Mouse (Mus musculus): ENCODE data around the gene Pth.
A peak's percentile ranks its signal among the peaks of the same experiment; 100 is the strongest.

The Pth gene

DNA sequence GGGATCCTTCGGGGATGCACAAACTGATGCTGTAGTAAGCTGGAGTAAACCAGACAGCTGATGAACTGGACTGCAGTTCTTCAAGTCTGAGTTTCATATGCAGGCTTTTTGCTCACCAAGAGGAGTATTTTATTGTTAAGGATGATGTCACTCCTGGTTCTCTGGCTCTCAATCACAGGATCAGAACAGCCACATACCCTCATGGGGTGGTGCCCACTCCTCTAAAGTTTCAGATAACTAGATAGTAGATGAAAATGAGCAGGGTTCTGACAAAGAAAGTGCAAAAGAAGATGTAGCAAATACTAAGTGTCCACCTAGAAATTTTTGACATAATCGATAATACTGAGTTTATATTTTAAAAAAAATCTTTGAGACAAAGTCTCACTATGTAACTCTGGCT is at the start of gene Pth:
Pth (minus strand) TSS at position 101 of the 400 bp plus-strand sequence.
- DNase-seq (ENCODE audit: low spot score in 2 of 2): no peak

DNA sequence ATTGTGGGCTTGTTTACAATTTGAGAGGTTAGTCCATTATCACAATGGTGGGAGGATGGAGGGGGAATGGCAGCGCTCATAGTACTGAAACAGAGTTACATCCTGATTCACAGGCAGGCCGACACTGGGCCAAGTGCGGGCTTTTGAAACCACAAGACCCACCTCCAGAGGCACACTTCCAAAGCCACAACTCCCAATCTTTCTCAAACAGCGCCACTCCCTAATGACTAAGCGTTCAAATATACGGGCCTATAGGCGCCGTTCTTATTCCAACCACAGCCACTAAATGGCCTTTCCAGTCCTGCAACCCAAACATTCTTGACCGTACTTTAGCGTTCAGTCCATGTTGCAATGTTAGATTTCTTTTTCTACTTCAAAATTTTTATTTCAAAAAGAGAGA is 47.9 kb upstream of the Pth start:
- no peak for DNase-seq (ENCODE audit: low spot score in 2 of 2)

DNA sequence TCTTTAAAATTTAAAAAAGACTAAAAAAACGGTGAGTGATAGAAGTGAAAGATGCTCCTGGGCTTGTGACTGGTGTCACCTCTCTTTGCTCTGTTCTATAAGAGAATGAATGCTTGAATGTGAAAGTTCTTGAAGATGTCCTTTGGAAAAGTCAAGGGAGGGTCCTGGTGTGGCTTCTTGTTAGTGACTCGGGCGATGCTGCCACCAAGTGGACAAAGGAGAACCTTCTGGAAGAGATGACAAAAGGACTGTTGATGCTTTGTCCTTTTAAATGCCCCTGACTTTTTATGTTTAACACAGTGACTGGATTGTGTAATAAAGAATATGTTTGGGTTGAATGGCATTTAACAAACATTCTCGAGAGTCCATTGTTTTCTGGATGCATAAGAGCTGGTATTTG is 45.9 kb upstream of the Pth start:
- DNase-seq (ENCODE audit: low spot score in 2 of 2): peak in 1 of 2 experiments; percentile 60

DNA sequence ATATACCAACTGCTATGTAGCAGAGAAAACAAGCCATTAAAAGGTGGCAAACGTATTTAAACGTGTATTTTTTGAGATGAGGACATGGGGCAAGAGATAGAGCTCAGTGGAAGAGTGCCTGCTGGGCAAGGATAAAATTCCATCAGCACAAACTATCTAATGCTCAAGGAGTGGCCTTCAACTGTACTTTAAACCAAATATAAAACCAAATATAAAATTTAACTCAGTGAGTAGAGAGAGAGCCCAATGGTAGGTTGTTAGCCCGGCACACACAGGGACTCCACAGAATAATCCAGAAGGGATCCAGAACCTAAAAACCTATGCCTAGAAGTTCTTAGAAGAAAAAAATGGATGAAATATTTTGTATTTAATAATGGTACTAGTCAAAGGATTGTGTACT is 45.1 kb upstream of the Pth start:
- DNase-seq (ENCODE audit: low spot score in 2 of 2): no peak

DNA sequence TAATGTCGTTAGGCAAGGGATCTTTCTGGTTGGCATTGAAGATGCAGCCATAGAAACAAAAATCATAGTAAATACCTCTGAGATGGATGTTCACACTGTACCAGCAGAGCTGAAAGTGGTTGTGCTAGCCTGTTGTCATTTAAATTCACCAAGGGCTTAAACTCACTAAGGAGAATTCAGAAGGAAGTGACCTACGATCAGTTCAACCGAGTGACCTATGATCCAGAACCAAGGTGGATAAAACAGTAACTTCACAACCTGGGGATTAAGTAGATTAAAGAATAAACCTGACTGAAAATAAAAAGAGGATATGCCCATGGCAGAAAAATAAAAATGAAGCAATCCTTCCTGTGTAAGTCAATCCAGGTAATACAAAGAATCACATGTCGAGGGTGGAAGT is 44.5 kb upstream of the Pth start:
- no peak for DNase-seq (ENCODE audit: low spot score in 2 of 2)

DNA sequence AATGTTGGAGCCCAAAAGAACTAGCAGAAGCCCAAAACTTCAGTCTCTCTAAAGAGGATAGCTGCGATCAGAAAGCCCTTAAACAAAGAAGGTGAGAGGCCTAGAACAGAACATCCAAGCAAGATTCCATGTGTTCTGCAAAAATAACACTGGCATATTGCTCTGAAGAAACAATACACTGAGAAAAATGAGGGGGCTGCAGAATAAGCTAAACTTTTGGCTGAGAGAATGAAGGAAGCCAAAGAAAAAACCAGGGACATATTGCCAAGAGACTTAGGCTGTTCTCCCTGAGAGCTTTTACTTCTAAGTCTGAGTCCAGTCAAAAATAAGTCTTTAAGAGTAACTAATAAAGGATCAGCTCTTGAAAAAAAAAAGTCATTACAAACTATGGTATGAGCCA is 32.4 kb upstream of the Pth start:
- peak in 1 of 2 experiments; percentile 22 for DNase-seq (ENCODE audit: low spot score in 2 of 2)

DNA sequence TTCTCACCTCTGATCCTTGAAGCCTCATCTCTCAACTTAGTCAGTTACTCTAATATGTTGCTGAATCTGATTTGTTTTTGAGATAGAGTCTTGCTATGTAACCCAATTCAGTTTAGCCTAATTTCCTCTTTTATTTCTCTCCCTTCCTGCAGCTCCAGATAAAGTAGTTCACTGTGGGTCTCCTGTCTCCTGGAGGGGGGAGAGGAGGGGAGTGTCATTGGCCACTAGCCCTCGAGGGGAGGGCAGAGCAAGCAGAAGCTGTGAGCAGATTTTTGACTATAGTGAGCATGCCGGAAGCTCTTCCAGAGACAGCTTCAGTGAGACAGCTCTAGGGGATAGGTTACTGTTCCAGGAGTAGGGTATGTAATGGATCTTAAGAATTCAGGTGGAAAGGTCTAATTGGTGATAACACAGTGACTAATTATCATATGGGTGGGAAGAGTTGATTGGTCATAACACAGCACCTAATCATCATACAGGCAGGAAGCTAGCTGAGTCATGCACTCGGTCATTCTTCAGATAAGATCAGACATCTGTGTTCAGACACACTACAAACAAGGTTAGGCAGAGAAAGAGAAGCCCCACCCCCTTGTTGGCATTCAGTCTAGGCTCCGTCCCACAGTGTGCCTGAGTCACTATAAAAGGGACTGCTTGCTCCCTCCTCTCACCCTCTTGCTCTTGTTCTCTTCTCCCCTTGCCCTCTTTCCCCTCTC is 30.9 kb upstream of the Pth start:
- no peak for DNase-seq (ENCODE audit: low spot score in 2 of 2)

DNA sequence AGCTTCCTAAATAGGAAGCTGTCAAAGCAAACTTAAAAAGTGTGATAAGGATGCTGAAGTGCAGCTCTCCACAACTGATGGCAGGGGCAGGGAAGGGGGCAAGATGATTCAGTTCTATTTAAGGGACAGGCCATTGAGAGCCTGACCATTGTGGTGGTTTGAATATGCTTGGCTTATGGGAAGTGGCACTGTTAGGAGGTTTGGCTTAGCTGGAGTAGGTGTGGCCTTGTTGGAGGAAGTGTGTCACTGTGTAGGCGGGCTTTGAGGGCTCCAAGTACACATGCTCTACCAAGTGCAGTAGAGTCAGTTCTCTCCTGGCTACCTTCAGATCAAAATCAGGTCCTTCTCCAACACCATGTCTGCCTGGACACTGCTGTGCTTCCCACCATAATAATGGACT is 28.2 kb upstream of the Pth start:
- DNase-seq (ENCODE audit: low spot score in 2 of 2): no peak

DNA sequence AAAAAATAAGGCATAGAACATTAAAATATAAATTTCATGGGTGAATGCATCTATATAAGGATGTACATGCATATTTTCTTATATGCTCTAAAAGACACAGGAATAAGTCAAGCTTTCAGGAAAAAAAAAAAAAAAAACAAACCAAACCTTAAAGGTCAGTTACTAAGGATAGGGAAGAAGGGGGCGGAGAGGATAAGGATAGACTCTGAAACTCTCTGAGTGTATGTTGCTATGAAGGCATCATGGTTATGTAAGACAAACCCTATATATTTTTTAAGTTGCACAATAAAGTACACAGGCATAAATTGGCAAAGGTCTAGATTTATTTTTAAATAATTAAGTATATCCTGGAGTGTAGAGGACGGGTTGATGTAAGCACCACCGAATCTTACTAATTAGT is 26.9 kb upstream of the Pth start:
- no peak for DNase-seq (ENCODE audit: low spot score in 2 of 2)

DNA sequence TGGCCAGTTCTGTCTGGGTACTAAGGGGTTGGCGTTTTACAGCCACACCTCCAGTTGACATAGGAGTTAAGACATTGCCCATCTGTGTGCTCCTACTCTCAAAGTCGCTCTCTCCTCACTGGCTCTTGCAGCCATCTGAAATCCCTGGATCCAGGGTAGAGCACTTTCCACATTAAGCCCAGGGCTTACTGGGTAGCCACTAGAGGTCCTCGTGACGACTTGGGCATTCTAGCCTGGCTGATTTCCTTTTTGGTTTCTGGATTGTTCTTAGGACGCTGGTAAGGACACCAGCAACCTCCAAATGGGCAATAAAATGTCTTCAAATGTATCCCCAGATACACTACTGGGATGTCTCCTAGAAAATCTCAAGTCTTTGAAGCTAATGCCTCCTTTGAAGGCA is 20.3 kb upstream of the Pth start:
- no peak for DNase-seq (ENCODE audit: low spot score in 2 of 2)

DNA sequence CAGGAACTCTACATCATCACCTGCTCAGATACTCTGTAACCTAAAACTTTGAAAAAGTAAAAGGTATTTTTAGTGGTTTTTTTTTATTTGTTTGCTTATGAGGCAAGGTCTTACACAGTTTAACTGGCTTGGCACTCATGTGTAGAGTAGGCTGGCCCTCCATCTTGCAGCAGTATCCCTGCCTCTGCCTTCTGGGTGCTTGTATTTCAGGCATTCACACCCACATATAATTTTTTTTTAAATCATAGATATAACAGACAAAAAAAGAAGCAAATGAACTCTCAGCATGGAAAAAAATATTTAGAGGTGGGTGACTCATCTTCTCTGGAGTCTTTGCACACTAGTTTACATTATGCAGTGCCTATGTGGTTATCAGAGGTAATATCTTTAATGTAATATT is 9.7 kb upstream of the Pth start:
- DNase-seq (ENCODE audit: low spot score in 2 of 2): peak; percentile 33 to 37

DNA sequence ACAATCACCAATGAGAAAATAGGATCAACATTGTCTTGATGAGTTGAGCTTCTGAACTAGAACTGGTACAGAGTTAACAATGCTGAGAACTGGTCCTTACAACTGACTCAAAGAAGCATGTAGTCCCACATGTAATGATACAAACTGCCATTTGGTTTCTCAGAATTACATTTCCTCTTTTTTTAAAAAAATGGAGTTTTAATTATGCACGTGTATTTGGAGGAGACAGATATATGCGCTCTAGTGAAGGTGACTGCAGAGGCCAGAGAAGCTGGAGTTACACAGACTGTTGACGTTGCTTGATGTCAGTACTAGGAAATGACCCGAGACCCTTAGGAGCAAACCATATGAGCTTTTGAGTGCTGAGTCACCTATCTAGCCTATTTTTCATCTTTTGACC is 8.3 kb upstream of the Pth start:
- no peak for DNase-seq (ENCODE audit: low spot score in 2 of 2)

DNA sequence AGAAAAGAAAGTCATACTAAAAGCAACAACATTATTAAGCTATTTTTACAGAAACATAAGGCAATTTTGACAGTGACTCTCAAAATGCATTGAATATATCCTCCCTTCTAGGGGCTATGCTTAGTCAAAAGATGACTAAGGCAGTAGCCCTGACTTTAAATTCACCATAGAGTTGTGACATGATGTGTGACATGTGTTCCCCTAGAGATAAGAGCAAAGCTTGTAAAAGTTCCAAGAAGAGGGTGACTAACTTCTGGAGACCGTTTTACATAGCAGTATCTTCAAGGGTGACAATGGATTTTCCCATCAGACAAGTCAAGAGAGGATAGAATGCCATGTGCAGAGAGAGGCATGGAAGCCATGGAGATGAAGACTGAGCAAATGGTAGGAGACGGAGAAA is 3.2 kb upstream of the Pth start:
- no peak for DNase-seq (ENCODE audit: low spot score in 2 of 2)

DNA sequence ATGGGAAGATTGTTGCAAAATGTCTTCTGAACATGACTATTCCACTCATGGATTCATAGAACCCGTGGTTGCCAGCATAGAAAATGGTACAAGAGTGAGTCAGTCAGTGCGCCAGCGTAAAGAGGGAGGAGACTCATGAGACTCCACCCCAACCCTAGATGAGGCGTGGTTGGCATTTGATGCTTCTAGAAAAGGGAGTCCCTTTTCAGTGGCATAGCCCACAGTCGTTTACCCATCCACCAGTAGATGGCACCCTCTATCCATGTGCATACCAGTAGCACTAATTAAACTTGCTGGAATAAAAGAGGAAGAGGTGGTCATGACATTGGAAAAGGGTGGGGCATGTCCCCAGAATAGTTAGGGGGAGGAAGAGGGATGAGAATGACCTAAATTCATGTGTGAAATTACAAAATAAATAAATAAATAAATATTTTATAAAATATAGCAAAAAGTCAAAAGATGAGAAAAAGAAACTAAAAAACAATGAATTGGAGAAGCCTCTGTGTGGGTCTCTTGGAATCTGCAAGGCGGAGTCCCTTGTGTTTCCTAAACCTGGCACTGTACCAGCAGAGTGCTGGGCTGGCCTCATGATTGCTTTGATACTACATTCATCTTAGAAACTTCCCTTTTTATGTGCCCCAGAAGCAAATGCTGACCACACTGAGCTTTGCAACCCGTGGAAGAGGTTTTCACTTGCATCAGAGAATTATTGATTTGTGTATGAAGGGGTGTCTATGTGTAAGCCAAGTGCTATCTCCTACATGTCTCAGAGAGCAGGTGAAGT is 10.3 kb downstream of the Pth start:
- DNase-seq (ENCODE audit: low spot score in 2 of 2): peak in 1 of 2 experiments; percentile 79

DNA sequence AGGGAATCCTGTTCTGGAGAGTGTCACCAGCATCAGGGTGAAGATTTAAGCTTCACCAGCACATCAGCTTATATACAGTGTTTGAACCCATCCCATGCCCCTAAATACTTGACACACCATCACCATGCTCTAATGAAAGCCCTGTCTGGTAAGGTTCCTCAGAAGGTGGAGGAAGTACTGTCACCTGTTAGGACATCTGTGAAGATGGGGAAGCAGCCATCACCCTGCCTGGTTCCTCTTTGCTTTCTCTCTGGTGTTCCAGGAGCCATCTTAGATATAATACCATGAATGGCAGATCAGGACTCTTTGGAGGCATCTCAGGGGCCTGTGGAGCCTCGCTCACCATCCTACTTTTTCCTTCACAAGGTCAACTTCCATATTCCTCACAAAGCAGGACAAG is 15.7 kb downstream of the Pth start:
- DNase-seq (ENCODE audit: low spot score in 2 of 2): no peak

DNA sequence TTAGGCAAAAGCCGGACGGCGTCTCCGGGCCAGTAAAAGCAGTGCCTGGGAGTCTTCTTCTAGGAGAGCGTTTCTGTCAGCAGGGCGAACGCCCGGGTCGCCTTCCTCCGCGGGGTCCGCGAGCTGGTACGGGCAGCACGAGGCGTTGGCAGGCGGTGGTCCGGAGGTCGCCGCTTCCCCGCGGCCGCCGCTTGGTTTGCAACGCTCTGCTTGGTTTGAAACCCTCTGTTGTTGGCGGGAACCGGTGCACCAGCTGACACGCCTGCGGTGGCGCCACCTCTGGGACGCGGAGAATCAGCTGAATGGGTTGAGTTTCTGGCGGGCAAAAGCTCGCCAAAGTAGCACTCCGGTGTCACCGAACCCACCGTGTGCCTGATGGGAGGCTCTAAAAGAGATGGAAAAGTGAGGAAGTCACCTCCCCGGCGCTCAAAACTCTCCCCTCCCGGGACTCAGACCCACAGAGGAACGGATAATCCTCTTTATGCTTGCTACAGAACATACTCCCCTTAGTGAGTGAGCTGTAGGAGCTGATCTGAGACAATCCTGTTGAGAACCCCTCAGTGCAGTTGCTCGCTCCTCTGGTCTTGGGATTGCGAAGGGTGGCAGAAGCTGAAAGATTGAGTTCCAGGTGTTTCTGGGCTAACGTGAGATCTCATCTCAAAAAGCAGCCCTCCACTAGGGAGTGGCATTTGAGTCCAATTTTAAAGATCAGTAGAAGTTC is 18.6 kb downstream of the Pth start:
- peak in 1 of 2 experiments; percentile 73 for DNase-seq (ENCODE audit: low spot score in 2 of 2)

DNA sequence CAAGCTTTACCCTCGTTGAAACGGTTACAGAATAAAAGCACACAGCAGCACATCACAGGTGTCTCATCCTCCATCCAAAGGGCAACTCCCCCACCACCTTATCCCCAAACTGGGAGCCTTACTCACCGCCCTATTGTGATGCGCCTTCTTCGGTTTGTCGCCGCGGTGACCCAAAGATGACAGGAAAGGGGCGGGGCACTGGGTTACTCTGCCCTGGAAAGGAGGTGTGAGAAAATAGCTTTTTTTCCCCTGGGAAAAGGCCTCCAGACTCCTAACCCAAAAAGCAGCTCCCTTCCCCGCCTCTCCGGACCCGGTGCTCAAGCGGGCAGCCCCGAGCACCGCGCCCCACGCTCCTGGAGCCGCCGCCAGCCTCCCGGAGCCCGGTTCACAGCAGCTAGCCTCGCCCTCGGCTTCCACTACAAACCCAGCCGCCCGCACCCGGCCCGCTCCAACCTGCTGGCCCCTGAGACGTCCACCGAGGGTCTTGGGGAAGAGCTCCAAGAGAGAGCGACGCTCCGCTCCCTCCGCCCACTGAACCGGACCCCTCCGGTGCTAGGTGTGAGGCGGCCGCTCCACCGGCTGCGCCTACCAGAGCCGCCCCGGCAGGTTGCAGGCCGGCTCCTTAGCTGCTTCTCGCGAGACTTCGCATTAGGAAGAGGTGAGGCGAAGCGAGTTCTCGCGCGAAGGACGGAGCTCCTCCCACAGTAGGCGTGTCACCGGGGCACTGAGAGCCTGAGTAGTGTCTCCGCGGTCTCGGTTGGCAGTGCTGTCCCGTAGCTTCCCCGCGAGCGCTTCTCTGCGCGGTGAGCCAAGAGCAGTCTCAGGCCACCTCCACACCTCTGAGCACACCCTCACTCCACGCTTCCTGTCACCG is 19.4 kb downstream of the Pth start, which contains the start of gene Btbd10:
Btbd10 (minus strand) TSS at position 647 of the 874 bp plus-strand sequence.
- DNase-seq (ENCODE audit: low spot score in 2 of 2): peak; percentile 89 to 97

DNA sequence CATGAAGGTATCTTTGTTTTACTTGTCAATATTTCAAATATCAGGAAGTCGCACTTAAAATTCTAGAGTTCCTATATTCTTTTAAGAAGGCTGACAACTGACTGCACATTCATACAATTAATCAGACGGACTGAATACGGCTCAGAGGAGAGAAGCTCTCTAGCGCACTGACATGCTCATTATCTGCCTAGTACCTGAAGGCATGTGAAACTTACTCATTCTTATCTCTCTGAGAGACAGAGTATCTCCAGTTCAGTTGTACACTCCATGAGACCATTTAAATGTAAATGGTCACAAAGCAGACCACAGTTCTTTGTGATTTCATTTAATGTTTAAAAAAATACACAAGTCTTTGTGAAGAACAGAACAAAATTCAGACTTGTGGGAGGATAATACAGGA is 20.9 kb downstream of the Pth start:
- DNase-seq (ENCODE audit: low spot score in 2 of 2): no peak

DNA sequence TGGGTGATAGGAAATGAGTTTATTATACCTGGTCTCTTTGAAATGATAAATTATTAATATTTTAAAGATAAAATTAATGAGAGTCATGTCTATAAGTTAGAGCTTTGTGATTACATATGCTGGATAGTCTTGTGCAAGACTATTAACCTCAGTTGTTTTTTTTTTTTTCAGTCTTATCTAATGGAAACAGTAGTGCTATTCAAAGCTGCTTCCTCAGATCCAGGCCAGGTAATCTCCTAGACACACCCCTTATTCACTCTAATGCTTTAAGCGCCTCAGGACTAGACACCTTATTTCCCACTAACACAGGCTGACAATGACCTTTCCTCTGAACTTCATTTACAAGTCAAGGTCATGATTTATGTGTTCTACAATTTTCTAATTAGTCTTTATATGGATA is 39.3 kb downstream of the Pth start:
- DNase-seq (ENCODE audit: low spot score in 2 of 2): no peak

DNA sequence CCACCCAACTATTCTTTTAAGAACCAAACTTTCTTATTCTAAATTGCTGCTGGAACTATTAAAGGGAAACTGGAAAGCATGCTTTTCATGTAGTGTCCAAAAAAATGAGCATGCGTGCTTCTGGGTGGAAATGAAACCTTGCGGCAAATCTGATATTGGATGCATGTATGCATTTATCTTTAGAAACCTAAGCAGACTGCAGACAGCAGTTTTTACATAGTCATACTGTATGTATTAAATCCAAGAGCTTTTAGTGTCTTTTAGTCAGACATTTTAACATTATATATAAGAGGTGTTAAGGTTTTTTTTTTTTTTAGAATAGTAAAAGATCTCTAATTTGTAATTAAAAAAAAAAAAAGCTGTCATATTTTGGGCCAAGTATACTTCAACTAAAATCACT is 40.7 kb downstream of the Pth start:
- DNase-seq (ENCODE audit: low spot score in 2 of 2): no peak

DNA sequence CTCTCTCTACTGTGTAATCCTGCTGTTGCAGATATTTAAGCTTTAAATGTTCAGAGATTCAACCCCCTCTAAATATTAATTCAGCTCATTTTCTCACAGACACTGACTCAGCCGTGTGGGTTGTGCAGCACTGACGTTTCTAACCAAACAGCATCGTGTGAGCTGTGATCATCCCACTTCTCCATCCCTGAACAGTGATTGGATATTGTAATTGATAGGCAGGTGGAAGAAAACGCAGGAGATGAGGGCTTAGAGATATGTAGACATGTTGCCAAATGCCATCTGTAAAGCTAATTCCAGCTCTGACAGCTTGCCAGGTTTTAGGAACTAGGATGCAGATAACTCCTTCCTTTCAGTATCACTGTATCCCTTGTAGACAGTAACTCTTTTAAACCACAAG is 41.1 kb downstream of the Pth start:
- peak; percentile 82 to 87 for DNase-seq (ENCODE audit: low spot score in 2 of 2)
